Mouse (Mus musculus): Measurements from ENCODE around the gene Htr2b. TPM values are rescaled to one million over a fixed set of nuclear protein-coding genes. Genes with fewer than 3 reads are reported as not detected.

The Htr2b gene
- not detected in 2 replicates for polyA plus RNA-seq (2012)

- no peaks in the 10 kb centered on the region for H3K4me1 ChIP-seq (ENCODE audit: control insufficient read depth)
- no peak within 1 kb of the TSS for H3K4me3 ChIP-seq (replicated peaks)
- TF ChIP-seq GATA1 (IDR thresholded peaks at IDR 0.05; ENCODE audit: low read length): no peak
- TF ChIP-seq TAL1 (IDR thresholded peaks at IDR 0.05; ENCODE audit: low read length): no peak
- no peaks in the 10 kb centered on the region for H3K9me3 ChIP-seq (ENCODE audit: control insufficient read depth, low read length)
- no peaks in the 10 kb centered on the region for H3K27me3 ChIP-seq (ENCODE audit: control insufficient read depth)
- H3K36me3 ChIP-seq (ENCODE audit: control insufficient read depth): peaks cover 49% of the 10 kb centered on the region
These were observed at the start of gene Htr2b for GRCm38 (mm10) chr1:86111779-86112178. Htr2b (minus strand) TSS chr1:86111970.

GRCm38 (mm10) chr1:86161061-86161460 is 49.3 kb upstream of the Htr2b start:
- Histone ChIP-seq H3K4me3 (replicated peaks) (peak overlapping the region; percentile 26), H3K27me3 (ENCODE audit: control insufficient read depth) (no peaks in the 10 kb centered on the region), H3K36me3 (ENCODE audit: control insufficient read depth) (peaks cover 85% of the 10 kb centered on the region), H3K4me1 (ENCODE audit: control insufficient read depth) (peaks cover 69% of the 10 kb centered on the region), H3K9me3 (ENCODE audit: control insufficient read depth, low read length) (no peaks in the 10 kb centered on the region)
- peak; percentile 70 for TF ChIP-seq TAL1 (IDR thresholded peaks at IDR 0.05; ENCODE audit: low read length)
- peak; percentile 63 for TF ChIP-seq GATA1 (IDR thresholded peaks at IDR 0.05; ENCODE audit: low read length)

- H3K36me3 ChIP-seq (ENCODE audit: control insufficient read depth): peaks cover 81% of the 10 kb centered on the region
- TF ChIP-seq TAL1 (IDR thresholded peaks at IDR 0.05; ENCODE audit: low read length) (peak; percentile 30; the same call in 1 of the 3 replicates), GATA1 (IDR thresholded peaks at IDR 0.05; ENCODE audit: low read length) (peak; percentile 44; the same call in 1 of the 2 replicates)
- H3K9me3 ChIP-seq (ENCODE audit: control insufficient read depth, low read length): no peaks in the 10 kb centered on the region
- H3K27me3 ChIP-seq (ENCODE audit: control insufficient read depth): no peaks in the 10 kb centered on the region
- peaks cover 75% of the 10 kb centered on the region for H3K4me1 ChIP-seq (ENCODE audit: control insufficient read depth)
- H3K4me3 ChIP-seq (replicated peaks): peak overlapping the region; percentile 26
These were observed 48.7 kb upstream of the Htr2b start for GRCm38 (mm10) chr1:86160479-86160878.

GRCm38 (mm10) chr1:86160059-86160458 is 48.3 kb upstream of the Htr2b start:
- H3K36me3 ChIP-seq (ENCODE audit: control insufficient read depth): peaks cover 77% of the 10 kb centered on the region

GRCm38 (mm10) chr1:86156595-86156994 is 44.8 kb upstream of the Htr2b start:
- Histone ChIP-seq H3K4me3 (replicated peaks) (no peak overlapping the region), H3K9me3 (ENCODE audit: control insufficient read depth, low read length) (no peaks in the 10 kb centered on the region), H3K27me3 (ENCODE audit: control insufficient read depth) (no peaks in the 10 kb centered on the region), H3K36me3 (ENCODE audit: control insufficient read depth) (peaks cover 46% of the 10 kb centered on the region), H3K4me1 (ENCODE audit: control insufficient read depth) (peaks cover 74% of the 10 kb centered on the region)
- no peak for TF ChIP-seq TAL1 (IDR thresholded peaks at IDR 0.05; ENCODE audit: low read length)
- TF ChIP-seq GATA1 (IDR thresholded peaks at IDR 0.05; ENCODE audit: low read length): no peak

More at GRCm38 (mm10) chr1:86160059-86160458, 48.3 kb upstream of the Htr2b start:
- Histone ChIP-seq H3K27me3 (ENCODE audit: control insufficient read depth) (no peaks in the 10 kb centered on the region), H3K4me1 (ENCODE audit: control insufficient read depth) (peaks cover 79% of the 10 kb centered on the region), H3K9me3 (ENCODE audit: control insufficient read depth, low read length) (no peaks in the 10 kb centered on the region), H3K4me3 (replicated peaks) (peak overlapping the region; percentile 26)
- TF ChIP-seq GATA1 (IDR thresholded peaks at IDR 0.05; ENCODE audit: low read length) (no peak), TAL1 (IDR thresholded peaks at IDR 0.05; ENCODE audit: low read length) (no peak)

GRCm38 (mm10) chr1:86156075-86156474 is 44.3 kb upstream of the Htr2b start:
- Histone ChIP-seq H3K9me3 (ENCODE audit: control insufficient read depth, low read length) (no peaks in the 10 kb centered on the region), H3K4me3 (replicated peaks) (peak overlapping the region; percentile 84), H3K36me3 (ENCODE audit: control insufficient read depth) (peaks cover 41% of the 10 kb centered on the region), H3K4me1 (ENCODE audit: control insufficient read depth) (peaks cover 72% of the 10 kb centered on the region), H3K27me3 (ENCODE audit: control insufficient read depth) (no peaks in the 10 kb centered on the region)
- TF ChIP-seq GATA1 (IDR thresholded peaks at IDR 0.05; ENCODE audit: low read length) (no peak), TAL1 (IDR thresholded peaks at IDR 0.05; ENCODE audit: low read length) (no peak)

GRCm38 (mm10) chr1:86154824-86155164 is 43.0 kb upstream of the Htr2b start:
- no peak for TF ChIP-seq TAL1 (IDR thresholded peaks at IDR 0.05; ENCODE audit: low read length)
- TF ChIP-seq GATA1 (IDR thresholded peaks at IDR 0.05; ENCODE audit: low read length): no peak
- Histone ChIP-seq H3K4me3 (replicated peaks) (peak overlapping the region; percentile 84), H3K4me1 (ENCODE audit: control insufficient read depth) (peaks cover 62% of the 10 kb centered on the region)

DNA sequence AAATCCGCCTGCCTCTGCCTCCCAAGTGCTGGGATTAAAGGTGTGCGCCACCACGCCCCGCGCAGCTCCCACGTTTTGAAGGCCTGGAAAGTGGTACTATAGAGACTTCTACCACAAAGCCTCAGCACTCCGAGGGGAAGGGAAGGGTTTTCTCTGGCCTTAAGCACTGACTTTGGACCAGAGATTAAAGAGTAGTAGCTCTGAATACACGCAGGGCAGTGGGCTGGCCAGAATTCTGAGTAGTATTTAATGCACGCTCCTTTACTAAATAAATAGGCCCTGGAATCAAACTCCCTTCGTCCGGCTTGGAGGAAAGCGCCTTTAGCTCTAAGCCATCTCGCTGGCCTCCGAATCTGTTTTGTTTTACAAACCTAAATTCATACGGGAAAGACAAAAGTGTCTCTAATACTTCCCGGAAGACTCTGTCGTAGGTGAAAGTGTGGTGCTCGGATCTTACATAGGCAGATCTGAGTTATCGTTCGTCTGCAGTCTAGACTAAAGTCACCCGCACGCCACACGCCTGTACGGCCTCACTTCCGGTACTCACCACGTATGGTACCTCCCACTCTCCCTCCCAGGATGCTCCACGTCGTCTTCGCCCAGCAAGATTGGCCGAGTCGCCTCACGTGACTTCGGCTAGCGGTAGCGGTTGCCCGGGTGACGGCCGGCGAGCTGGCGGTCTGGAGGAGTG is 42.5 kb upstream of the Htr2b start, which contains the start of gene Armc9:
Armc9 (plus strand) TSS at position 648 of the 691 bp plus-strand sequence.
- Histone ChIP-seq H3K4me3 (replicated peaks) (peak within 1 kb of the TSS; percentile 84), H3K9me3 (ENCODE audit: control insufficient read depth, low read length) (no peaks in the 10 kb centered on the region), H3K4me1 (ENCODE audit: control insufficient read depth) (peaks cover 61% of the 10 kb centered on the region), H3K36me3 (ENCODE audit: control insufficient read depth) (peaks cover 27% of the 10 kb centered on the region), H3K27me3 (ENCODE audit: control insufficient read depth) (no peaks in the 10 kb centered on the region)
- no peak for TF ChIP-seq GATA1 (IDR thresholded peaks at IDR 0.05; ENCODE audit: low read length)

More at GRCm38 (mm10) chr1:86154824-86155164, 43.0 kb upstream of the Htr2b start:
- H3K27me3 ChIP-seq (ENCODE audit: control insufficient read depth): no peaks in the 10 kb centered on the region
- H3K36me3 ChIP-seq (ENCODE audit: control insufficient read depth): peaks cover 30% of the 10 kb centered on the region
- H3K9me3 ChIP-seq (ENCODE audit: control insufficient read depth, low read length): no peaks in the 10 kb centered on the region

- Histone ChIP-seq H3K9me3 (ENCODE audit: control insufficient read depth, low read length) (no peaks in the 10 kb centered on the region), H3K27me3 (ENCODE audit: control insufficient read depth) (no peaks in the 10 kb centered on the region), H3K4me1 (ENCODE audit: control insufficient read depth) (peaks cover 49% of the 10 kb centered on the region), H3K4me3 (replicated peaks) (no peak overlapping the region), H3K36me3 (ENCODE audit: control insufficient read depth) (peaks cover 12% of the 10 kb centered on the region)
- no peak for TF ChIP-seq TAL1 (IDR thresholded peaks at IDR 0.05; ENCODE audit: low read length)
- no peak for TF ChIP-seq GATA1 (IDR thresholded peaks at IDR 0.05; ENCODE audit: low read length)
These were observed 40.8 kb upstream of the Htr2b start for GRCm38 (mm10) chr1:86152618-86153017.
